Mouse (Mus musculus): ENCODE data around the gene Cyp2s1. TPM values are rescaled to one million over a fixed set of nuclear protein-coding genes. Genes with fewer than 3 reads are reported as not detected.
"Not testable (repeated sequence)": the region's sequence is repeated elsewhere in the genome, so short reads cannot be mapped to it uniquely, and the experiment has no call there.

Cyp2s1 gene
- total RNA-seq, 2 experiments from 2014 or later: 6.1 to 7.0 TPM

DNA sequence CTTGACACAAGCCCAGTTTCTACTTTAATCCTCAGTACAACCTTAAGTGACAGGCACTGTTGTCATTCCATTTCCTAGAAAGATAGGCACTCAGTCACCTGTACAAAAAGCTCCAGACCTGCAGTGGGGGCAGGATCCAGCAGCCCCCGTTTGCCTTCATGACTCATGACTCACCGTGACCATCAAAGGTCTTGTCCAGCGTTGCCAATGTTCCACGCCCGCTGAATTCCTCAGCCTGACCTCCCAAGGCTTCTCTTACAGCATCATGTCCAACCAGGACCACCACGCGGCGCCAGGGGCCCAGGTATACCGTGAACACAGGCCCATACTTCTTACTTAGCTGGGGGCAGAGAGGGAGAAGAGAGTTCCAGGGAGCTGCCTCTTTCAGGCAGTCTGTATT is 2.0 kb downstream of the Cyp2s1 start:
- DNase-seq: no peak
- intact Hi-C loops (cut with DNase I): no loop called here

DNA sequence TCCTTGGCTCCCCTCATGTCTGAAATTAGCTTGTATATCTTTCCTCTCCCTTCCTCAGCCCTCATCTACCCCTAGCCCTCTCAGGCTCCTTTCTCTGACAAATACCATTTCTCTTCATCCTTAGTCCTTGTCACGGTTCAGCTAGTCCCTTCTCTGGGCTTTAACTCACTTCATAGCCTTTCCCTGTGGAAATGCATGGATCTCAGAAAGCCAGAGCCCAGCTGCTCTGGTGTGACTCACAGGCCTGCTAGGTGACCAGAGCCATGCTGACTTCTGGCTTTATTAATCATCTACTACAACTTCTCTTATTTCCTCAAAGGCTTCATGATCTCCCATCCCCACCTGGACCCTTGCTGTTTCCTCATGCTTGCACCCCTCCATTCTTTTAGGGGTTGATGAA is 4.5 kb downstream of the Cyp2s1 start:
- intact Hi-C loops (cut with DNase I): no loop called here
- DNase-seq: no peak

DNA sequence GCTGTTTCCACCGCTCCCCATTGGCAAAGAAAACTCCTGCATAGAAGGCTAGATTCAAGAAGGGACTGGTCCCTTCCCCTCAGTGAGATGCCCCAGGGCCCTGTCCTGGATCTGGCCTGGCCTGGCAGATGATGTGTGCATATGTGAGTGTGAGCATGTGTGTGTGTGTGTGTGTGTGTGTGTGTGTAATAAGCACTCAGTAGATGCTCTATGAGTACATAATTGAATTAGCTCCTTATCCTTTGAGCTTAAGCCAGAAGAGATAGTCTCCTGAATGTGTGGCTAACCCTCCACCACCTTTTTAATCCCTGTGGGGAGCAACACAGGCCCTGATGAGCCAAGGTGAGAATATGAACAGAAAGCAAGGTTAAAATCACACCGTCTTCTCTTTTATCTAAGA is 5.0 kb downstream of the Cyp2s1 start:
- intact Hi-C loops (cut with DNase I): no loop called here
- no peak for DNase-seq

DNA sequence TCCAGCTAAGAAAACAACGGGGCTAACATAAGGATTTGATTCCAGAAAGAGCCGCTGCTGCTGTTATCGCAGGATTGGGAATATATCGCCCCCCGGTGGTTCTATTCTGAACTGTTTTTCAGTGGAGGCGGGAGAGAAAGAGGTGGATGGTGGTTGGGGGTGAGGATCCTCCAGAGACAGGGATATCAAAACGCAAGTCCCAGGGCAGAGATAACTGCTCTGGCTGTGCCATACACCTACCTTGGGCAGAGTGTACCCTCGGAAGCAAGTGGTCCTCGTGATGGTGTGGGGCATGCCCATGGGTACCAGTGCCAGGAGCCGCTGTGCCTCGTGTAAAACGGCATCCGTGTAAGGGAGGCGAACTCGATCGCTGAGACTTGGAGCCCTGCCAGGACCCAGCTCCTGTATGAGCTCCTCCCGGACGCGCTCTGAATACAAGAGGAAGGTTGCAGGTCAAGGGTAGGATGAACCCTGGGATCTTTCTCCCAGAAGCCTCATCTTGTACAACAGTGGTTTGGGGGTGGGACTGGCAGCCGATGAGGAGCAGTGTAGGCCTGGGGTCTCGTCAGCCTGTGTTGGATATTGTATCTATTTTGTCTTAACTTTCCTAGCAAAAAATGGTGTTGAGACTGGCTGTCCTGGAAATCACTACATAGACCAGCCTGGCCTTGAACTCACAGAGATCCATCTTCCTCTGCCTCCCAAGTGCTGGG is 10.9 kb downstream of the Cyp2s1 start:
- intact Hi-C loops (cut with DNase I): loop anchor here (1.0 kb wide), 1 partner anchor 49 kb away; no protein-coding TSS in a partner anchor
- DNase-seq: peak; percentile 89 to 93

DNA sequence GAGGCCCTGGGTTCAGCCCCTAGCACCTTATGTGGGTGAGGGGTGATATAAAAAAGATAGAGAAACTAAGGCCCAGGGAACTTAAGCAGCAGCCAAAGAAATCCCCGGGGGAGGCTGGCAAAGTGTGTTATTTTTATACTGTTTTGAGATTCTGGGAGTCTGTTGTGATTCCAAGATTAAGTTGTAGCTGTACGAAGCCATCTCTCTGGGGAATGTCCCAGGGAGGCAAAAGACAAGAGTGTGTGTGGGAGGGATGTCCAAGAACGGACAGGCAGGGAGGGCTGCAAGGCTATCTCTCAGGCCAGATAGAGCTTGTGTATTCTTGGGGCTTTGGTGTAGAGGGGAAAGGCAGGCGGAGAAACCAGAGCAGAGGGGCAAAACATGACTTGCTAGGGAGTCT is 11.9 kb downstream of the Cyp2s1 start:
- intact Hi-C loops (cut with DNase I): loop anchor here (1.0 to 5.0 kb wide), 2 partner anchors 48 to 117 kb away; partner anchors contain the start of gene Tgfb1
- no peak for DNase-seq

DNA sequence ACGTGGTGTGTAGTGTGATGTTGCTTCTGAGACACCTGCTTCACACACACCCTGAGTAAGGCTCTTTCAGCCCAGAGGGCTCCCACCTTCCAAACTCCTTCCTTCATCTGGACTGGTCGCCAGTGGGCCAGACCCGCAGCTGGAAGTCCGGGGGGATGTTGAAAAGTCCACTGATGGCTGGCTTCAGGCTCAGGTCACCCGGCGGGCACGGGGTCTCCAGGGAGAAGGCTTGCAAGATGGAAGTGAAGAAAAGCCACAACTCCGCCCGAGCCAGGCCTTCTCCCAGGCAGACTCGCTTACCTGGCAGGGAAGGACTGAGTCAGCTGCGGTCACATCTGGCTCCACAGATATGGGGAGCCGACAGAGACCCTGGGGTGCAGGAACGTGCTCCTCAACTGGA is 13.3 kb downstream of the Cyp2s1 start:
- intact Hi-C loops (cut with DNase I): loop anchor here (2.0 to 5.0 kb wide), 2 partner anchors 21 to 116 kb away; partner anchors contain the start of gene Tgfb1
- peak; percentile 55 to 70 for DNase-seq

DNA sequence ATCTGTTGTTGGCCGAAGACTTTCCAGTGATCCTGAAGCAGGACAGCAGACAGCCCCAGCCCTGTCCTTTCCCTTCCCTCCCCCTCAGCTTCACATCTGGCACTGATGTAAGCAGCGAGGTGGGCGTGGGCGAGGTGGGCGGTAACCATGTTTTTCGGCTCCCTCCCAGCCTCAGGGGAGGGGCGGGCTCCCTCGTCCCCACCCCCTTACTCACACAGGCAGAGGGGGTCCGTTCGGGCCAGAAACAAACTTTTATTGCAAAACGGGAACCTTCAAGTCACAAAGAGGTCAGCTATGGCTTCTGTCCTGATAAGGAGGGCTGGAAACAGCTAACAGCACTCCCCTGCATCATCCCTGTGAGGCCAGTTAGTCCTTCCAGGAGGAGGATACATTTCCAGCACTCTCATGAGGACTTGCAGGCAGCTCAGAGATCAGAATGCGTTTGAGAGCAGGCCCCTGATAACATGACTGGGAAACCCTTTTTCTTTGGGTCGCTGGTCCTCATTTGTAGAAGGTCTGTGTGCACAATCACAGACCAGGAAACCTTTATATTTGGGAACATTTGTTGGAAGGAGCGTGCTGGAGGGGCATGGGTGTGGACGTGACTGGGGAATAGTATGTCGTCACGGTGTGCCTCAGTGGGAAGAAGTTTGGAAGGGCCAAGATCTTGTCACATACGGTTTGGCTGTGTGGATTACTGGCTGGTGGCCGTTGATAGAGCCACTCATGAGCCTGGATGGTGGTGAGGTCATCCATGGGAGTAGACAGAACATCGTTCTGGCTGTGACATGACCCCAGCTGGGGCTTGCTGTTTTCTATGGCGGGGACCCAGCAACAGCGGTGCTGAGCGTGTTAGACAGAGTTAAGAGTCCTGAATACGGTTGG is 14.2 kb downstream of the Cyp2s1 start:
- intact Hi-C loops (cut with DNase I): loop anchor here (2.0 to 5.0 kb wide), 2 partner anchors 20 to 115 kb away; partner anchors contain the start of gene Tgfb1
- DNase-seq: peak; percentile 90 to 91

DNA sequence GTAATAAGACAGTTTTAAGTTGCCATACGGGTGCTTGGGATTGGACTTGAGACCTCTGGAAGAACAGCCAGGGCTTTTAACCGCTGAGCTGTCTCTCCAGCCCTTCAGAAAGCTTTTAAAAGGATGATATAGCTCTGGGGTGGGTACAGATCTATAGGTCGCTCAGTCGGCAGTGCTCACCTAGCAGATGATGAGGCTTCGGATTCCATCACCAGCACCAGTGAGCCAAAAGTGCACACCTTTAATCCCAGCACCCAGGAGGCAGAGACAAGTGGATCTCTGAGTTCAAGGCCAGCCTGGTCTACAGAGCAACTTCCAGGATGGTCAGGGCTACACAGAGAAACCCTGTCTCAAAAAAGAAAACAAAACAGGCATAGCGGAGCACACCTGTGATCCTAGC is 15.7 kb downstream of the Cyp2s1 start:
- no peak for DNase-seq
- intact Hi-C loops (cut with DNase I): loop anchor here (5.0 kb wide), 1 partner anchor 114 kb away; the partner anchor contains the start of gene Tgfb1

DNA sequence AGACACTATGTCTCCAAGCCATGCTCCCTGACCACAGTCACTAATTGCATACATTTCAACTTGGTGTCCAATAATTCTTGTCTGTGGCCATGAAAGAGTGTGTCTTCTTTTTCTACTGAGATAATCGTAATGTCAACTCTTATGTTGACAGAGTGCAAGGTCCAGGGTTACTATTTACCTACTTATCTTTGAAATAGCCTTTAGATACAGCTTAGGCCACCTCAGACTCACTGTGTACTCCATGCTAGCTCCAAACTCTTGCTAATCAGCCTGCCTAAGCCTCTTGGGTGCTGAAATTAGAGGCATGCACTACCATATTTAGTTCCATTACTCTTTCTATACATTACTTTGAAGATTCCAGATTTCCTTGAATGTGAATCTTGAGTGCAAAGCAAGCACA is 17.3 kb downstream of the Cyp2s1 start:
- intact Hi-C loops (cut with DNase I): no loop called here
- no peak for DNase-seq

DNA sequence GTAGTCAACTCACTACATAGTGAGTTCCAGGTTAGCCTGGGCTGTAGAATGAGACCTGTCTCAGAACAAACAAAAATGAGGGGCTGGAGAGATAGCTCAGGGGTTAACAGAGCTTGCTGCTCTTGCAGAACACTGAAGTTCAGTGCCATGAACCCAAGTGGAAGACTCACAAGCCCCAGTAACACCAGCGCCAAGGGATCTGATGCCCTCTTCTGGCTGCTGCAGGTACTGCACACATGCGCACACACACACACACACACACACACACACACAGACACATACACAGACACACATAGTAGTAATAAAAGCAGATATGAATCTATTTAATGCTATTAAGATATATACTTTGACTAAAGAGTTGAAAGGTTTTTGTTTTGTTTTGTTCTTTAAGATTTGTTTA is 18.2 kb downstream of the Cyp2s1 start:
- DNase-seq: no peak
- intact Hi-C loops (cut with DNase I): no loop called here

DNA sequence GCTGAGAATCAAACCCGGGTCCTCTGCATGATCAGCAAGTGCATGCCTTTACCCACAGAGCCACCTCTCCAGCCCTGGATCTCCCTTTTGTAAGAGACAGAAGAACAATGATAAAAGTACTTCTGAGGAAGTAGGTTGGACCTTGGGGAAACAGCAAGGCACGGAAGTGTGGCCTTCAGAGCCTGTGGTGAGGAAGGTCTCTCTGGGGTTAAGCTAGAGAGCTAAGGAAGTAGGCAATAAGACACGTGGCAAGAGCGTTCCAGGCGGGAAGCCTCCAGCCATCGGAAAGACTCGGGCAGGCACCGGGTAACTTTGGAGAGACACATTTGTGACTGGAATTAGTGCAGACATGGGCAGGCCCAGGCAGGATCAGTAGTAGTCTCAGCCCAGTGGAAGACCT is 21.9 kb downstream of the Cyp2s1 start:
- intact Hi-C loops (cut with DNase I): no loop called here

DNA sequence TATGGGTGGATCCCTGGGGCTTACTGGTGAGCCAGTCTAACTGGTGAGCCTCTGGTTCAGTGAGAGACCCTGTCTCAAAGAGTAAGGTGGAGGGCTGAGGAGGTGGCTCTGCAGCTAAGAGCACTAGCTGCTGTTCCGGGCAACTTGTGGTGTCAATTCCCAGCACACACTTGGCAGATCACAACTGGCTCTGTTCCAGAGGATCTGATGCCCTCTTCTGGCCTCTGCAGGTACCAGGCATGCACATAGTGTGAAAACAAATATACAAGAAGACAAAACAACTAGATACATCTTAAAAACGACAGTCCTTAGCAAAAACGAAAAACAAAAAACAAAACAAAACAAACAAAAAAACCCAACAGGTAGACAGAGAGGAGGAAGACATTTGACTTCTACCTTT is 23.0 kb downstream of the Cyp2s1 start:
- peak; percentile 46 to 67 for DNase-seq

More for the DNA sequence above, 21.9 kb downstream of the Cyp2s1 start:
- no peak for DNase-seq

DNA sequence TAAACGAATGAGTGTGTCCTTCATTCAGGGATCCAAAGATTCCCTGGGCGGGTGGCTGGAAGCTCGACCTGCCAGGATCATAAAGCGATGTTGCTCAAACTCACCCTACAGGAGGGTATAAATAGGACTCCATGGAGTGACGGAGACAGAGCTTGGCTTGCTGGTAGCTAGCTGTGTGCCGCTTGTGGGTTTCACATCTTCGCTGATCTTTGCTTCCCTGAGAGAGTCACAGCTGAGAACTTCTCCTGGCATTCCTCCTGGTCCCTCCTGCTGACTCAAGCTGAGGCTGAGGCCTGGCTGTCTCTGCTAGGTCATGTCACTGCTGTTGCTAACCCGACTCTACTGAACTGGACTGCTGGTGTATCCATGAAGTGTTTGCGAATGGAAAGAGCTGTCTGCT is 23.7 kb downstream of the Cyp2s1 start:
- intact Hi-C loops (cut with DNase I): not testable (repeated sequence)

More for the DNA sequence above, 23.0 kb downstream of the Cyp2s1 start:
- intact Hi-C loops (cut with DNase I): no loop called here

DNA sequence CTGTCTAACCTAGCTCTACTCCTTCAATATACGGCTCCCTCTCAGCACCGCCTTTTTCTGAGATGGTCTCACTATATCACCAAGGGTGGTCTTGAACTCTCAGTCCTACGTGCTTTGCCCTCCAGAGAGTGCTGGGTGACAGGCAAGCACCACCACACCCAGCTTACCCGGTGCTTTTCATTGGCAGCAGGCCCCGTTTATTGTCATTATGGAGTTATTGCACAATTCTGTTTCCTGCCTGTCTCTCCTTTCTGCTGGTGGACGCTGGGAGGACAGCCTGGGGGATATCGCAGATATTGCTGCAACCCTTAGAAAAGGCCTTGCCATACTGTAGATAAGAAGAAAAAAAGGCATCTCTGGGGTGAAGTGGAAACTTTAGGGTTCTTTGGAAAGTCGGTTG is 26.1 kb downstream of the Cyp2s1 start:
- DNase-seq: peak in 1 of 2 experiments; percentile 43
- intact Hi-C loops (cut with DNase I): no loop called here

More for the DNA sequence above, 23.7 kb downstream of the Cyp2s1 start:
- DNase-seq: not testable (repeated sequence)

DNA sequence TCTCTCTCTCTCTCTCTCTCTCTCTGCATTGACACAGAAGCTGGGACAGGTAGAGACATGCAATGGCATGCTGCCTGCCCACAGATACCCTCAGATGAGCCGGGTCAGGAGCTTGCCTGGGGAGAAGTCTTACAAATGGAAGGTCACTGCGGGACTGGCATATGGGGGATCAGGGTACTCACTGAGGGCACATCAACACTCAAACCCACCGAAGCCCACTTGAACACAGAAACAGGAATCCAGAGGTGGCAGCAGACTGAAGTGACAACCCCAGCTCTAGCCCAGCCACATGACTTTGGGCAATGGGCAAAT is 27.6 kb downstream of the Cyp2s1 start:
- DNase-seq: no peak
- intact Hi-C loops (cut with DNase I): no loop called here

DNA sequence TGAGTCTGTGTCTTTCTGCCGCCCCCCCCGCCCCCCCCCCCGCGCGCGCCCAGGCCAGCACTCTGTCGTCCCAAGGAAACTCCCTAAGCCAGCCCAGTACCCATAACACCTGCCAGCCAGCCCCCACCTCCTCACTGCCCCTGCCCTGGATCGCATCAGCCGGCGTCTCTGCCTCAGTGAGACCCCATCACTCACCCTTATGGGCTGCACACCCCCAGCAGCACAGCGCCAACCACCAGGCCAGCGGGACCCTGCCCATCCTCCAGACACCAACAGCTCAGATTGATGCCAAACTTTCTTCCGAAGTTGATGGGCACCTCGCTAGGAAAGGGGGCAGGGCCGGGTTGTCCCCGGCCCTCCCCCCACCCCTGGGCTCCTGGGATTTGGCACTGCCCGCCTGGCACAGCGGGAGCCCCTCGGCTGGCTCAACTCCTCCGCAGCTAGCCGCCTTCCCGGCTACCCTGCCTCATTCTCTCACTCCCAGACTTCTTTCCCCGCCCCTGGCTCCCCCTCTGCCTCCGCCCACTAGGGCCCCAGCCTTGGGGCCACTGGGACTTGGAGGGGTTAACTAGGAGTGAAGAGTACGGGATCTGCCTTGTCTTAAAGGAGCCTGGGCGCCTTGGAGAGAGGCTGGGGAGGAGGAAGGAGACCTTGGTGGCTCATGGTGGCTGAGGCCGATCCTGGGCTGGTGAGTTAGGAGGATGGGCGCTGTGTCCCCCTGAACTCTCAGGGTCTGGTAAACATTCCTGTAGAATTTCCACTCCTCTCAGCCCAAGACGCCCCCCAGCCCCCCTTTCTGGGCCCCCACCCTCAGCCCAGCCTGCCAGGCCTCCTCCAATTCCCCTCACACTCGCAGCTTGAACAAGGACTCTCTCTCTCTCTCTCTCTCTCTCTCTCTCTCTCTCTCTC is 28.2 kb downstream of the Cyp2s1 start, which contains the start of gene Axl:
Gene Axl (minus strand): TSS at position 486 of the 909 bp plus-strand sequence.
- DNase-seq: peak; percentile 83 to 85
- intact Hi-C loops (cut with DNase I): no loop called here

DNA sequence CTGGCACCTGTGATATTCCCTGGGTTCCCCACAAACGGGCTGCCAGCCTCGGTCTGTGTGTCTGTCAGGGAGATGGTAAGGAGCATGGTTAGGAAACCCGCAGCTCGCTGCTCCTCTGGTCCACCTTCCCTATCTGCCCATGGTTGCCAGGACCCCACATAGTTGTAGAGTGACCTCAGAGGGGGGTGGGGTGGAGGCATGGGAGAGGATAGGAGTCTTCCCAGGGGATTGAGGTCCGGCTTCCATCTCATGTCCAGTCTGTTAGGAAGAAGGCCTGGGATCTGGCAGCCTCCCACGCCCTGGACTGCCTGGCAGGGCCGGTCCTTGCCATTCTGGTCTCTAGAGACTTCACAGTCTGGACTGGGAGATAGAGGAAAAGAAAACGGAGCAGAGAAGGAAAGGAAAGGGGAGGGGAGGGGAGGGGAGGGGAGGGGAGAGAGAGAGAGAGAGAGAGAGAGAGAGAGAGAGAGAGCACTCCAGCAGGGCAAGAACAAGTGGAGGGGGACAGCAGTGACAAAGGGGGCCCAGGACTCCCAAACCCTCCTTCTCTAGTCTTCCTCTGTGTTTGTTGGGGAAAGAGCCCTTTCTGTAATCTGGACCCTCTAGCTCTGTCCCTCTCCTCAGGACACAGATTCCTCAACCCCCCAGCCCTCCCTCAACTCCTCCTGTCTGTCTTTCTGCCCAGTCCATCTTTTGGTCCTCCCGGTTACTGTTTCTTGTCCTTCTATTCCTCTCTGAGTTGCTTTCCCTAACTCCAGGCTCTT is 29.1 kb downstream of the Cyp2s1 start:
- peak in 1 of 2 experiments; percentile 52 for DNase-seq
- intact Hi-C loops (cut with DNase I): no loop called here

DNA sequence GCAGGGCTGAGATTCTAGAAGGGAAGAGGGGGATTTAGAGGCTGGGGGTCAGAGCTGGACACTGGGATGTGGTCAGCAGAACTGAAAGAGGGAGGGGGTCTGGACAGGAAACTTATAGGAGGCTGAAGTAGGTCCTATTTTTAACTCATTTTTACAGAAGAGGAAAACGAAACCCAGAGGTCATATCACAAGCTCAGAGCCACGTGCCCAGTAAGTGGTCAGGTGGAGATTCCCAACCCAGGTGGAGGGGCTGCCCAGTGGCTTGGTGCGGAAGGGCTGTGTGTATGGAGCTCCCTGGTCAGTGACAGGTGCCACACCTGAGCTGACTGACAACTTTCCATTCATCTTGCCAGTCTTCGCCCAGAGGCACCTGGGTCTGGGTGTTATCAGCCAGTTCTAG is 29.7 kb downstream of the Cyp2s1 start:
- intact Hi-C loops (cut with DNase I): no loop called here
- no peak for DNase-seq

DNA sequence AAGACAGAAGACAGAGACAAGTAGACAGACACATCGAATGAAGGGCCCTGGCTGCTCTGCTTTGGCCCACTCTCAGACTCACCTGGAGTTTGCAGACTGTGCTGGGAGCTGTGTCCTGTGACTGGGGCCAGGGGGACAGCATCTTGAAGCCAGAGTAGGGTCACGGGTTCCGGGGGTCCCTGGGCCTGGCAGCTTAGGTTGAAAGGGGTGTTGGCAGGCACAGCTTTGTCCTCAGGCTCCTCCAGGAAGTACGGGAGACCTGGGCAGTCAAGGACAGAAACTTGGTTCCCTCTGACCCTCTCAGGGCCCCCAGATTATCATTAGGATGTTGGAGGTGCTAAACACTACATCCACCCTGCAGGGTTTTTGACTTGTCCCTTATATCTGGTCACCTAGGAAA is 31.0 kb downstream of the Cyp2s1 start:
- DNase-seq: no peak

DNA sequence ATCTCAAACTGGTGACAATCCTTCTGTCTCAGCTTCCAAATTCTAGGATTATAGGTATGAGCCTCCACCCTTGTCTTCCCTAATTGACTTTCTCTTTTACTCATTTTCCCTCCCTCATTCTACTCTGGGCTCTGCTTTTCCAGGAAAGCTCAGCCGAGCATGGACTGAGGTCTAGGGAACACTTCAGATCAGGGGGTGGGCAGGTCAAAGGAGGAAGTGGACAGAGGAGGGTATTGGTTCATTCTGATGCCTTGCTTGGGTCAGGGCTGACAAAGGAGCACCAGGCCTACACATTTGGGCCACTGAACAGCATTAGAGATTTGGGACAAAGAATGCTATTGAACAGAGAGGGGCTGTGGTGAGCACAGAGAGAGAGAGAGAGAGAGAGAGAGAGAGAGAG is 31.9 kb downstream of the Cyp2s1 start:
- no peak for DNase-seq
- intact Hi-C loops (cut with DNase I): no loop called here

More for the DNA sequence above, 31.0 kb downstream of the Cyp2s1 start:
- intact Hi-C loops (cut with DNase I): no loop called here
